9 mouse cellular contexts compared by ENCODE assay signal in the genomic region with DNA sequence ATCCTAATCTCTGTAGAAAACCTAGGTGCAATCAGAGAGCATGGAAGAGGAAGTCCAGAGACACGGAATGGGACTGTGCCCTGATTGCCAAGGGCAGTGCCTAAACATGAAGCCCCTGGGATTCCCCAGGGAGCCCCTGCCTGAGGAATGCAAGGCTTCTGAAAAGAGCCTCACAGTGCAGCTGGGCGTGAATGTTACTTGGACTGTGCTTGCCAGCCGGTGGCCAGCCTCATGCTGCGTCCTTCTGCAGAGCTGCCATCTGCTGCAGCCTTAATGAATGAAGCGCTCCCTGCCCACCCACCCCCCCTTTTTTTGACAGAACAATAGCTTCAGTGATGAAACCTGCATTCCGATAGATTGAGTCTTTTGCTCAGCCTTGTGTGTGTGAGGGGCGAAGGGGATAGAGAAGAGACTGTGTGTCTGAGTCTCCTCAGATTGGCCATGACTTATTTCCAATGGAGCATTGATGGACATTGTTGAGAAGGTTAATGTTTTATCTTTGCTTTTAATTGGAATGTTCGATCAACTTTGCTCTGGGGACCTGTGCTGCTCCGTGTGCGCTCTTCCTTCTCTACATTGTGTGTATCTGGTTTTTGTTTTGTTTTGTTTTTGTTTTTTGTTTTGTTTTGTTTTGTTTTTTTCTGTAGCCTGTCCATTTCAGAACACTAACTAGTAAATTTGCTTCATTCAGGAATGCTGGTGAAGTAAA. TPM values are rescaled to one million over a fixed set of nuclear protein-coding genes. Genes with fewer than 3 reads are reported as not detected.
DNase-seq lines count a peak whose midpoint lies in the region; ATAC-seq and TF ChIP-seq lines count a peak whose summit lies in the region.
"Had no signal": no experiment of that assay in that cellular context is flagged by ENCODE, and none has a peak within 500 bp of the region (broad histone marks: within the 10 kb centered on the region; RNA-seq: fewer than 3 reads in every experiment).

No protein-coding gene starts in this region.

- H3K9ac ChIP-seq in embryonic facial prominence, embryonic 13.5 days, result no peak overlapping the region
- H3K9ac ChIP-seq in kidney, embryonic 16.5 days (replicated peaks; ENCODE audit: low read length), result no peak overlapping the region
- H3K9ac ChIP-seq in midbrain, embryonic 15.5 days, result no peak overlapping the region
- H3K9ac ChIP-seq: liver, embryonic 14.5 days had no signal

- WGBS in embryonic facial prominence, embryonic 13.5 days, result 8% methylated on average over 10 of the region's 10 CpGs
- 17% methylated on average over 10 of the region's 10 CpGs for WGBS in kidney, embryonic 16.5 days
- 5% methylated on average over 10 of the region's 10 CpGs for WGBS in midbrain, embryonic 15.5 days

- H3K36me3 ChIP-seq in embryonic facial prominence, embryonic 13.5 days, result no peaks in the 10 kb centered on the region
- no peaks in the 10 kb centered on the region for H3K36me3 ChIP-seq in kidney, embryonic 16.5 days (ENCODE audit: insufficient read depth, low read length)
- no peaks in the 10 kb centered on the region for H3K36me3 ChIP-seq in midbrain, embryonic 15.5 days (replicated peaks)

- in situ Hi-C loops in Patski (cut with MboI; ENCODE audit: low pct_unique_long_range_greater_than_20kb), result no loop called here

- no peak overlapping the region for H3K4me3 ChIP-seq in embryonic facial prominence, embryonic 13.5 days
- no peak overlapping the region for H3K4me3 ChIP-seq in kidney, embryonic 16.5 days (ENCODE audit: low read length)
- no peak overlapping the region for H3K4me3 ChIP-seq in midbrain, embryonic 15.5 days

- CTCF ChIA-PET in Patski (lab: Charles Lee), result interaction anchor here (0.9 kb wide), 1 partner anchor 9 kb away, joined by 3 read pairs; no protein-coding TSS in a partner anchor

- ATAC-seq in Patski, result peak; percentile 96
- peak; percentile 71 for ATAC-seq in embryonic facial prominence, embryonic 13.5 days (ENCODE audit: insufficient number of reproducible peaks, insufficient read depth, low FRiP score, low TSS enrichment, low read depth)
- peak; percentile 98 for ATAC-seq in kidney, embryonic 16.5 days (ENCODE audit: low FRiP score, low TSS enrichment)
- peak; percentile 97 for ATAC-seq in midbrain, embryonic 15.5 days (replicated peaks)
- no peak for ATAC-seq in megakaryocyte, adult 5-6 weeks (ENCODE audit: poor library complexity, severe bottlenecking)

- no peaks in the 10 kb centered on the region for H3K27me3 ChIP-seq in Patski
- H3K27me3 ChIP-seq in embryonic facial prominence, embryonic 13.5 days, result no peaks in the 10 kb centered on the region
- no peaks in the 10 kb centered on the region for H3K27me3 ChIP-seq in kidney, embryonic 16.5 days (ENCODE audit: insufficient read depth, low read length)
- H3K27me3 ChIP-seq in midbrain, embryonic 15.5 days (replicated peaks), result no peaks in the 10 kb centered on the region

- peaks cover 4% of the 10 kb centered on the region for H3K4me1 ChIP-seq in embryonic facial prominence, embryonic 13.5 days
- no peaks in the 10 kb centered on the region for H3K4me1 ChIP-seq in kidney, embryonic 16.5 days (ENCODE audit: insufficient read depth, low read length)
- H3K4me1 ChIP-seq in midbrain, embryonic 15.5 days, result peaks cover 17% of the 10 kb centered on the region

- POLR2A ChIA-PET in Patski (lab: Charles Lee), result no interaction called here

- H3K9me3 ChIP-seq in embryonic facial prominence, embryonic 13.5 days, result no peaks in the 10 kb centered on the region
- no peaks in the 10 kb centered on the region for H3K9me3 ChIP-seq in kidney, embryonic 16.5 days (ENCODE audit: low read length)
- H3K9me3 ChIP-seq in midbrain, embryonic 15.5 days, result no peaks in the 10 kb centered on the region

- no peak overlapping the region for H3K27ac ChIP-seq in embryonic facial prominence, embryonic 13.5 days
- H3K27ac ChIP-seq in kidney, embryonic 16.5 days (ENCODE audit: low read length), result no peak overlapping the region; the same call in 1 of the 2 replicates
- H3K27ac ChIP-seq in midbrain, embryonic 15.5 days, result peak overlapping the region; percentile 70
- H3K27ac ChIP-seq: liver, embryonic 14.5 days had no signal

- peak; percentile 5 for DNase-seq in 3T3-L1 (ENCODE audit: low read depth, low spot score)
- DNase-seq in Patski (ENCODE audit: low read depth, low spot score), result no peak
- DNase-seq in natural killer cell, adult 2 months (ENCODE audit: low spot score in 2 of 2), result no peak
- DNase-seq in adrenal gland, postnatal 25 days, result no peak

- TF ChIP-seq CTCF in Patski (IDR thresholded peaks at IDR 0.05), result no peak

- peak overlapping the region; percentile 16 for H3K4me2 ChIP-seq in embryonic facial prominence, embryonic 13.5 days
- H3K4me2 ChIP-seq in kidney, embryonic 16.5 days (replicated peaks; ENCODE audit: low read depth, low read length), result peak overlapping the region; percentile 24; the same call in 1 of the 2 replicates
- H3K4me2 ChIP-seq in midbrain, embryonic 15.5 days, result peak overlapping the region; percentile 37

RNA-seq across cellular contexts. Expression of a gene that starts 52.5 kb away (rescaled TPM):
- 10.3 TPM for polyA plus RNA-seq in Patski (2021)
- polyA plus RNA-seq in embryonic facial prominence, embryonic 13.5 days (2015; fragmentation: Nextera tagmentation; extraction: Ambion mirVana), result 4.3 and 4.8 TPM in 2 replicates
- polyA plus RNA-seq in kidney, embryonic 16.5 days (2015; fragmentation: Nextera tagmentation; extraction: Ambion mirVana), result 3.9 and 4.2 TPM in 2 replicates
- polyA plus RNA-seq in midbrain, embryonic 15.5 days (2015; fragmentation: Nextera tagmentation; extraction: Ambion mirVana), result 47.3 and 49.7 TPM in 2 replicates
- total RNA-seq in megakaryocyte, adult 5-6 weeks (2015), result not detected in 2 replicates
- not detected in 2 replicates for total RNA-seq in megakaryocyte, adult 5-6 weeks (2017)
- 1.2 and 1.5 TPM in 2 replicates for total RNA-seq in adrenal gland, postnatal 25 days (2021)
